ENCODE assay signal across 8 mouse cellular contexts in the genomic region with DNA sequence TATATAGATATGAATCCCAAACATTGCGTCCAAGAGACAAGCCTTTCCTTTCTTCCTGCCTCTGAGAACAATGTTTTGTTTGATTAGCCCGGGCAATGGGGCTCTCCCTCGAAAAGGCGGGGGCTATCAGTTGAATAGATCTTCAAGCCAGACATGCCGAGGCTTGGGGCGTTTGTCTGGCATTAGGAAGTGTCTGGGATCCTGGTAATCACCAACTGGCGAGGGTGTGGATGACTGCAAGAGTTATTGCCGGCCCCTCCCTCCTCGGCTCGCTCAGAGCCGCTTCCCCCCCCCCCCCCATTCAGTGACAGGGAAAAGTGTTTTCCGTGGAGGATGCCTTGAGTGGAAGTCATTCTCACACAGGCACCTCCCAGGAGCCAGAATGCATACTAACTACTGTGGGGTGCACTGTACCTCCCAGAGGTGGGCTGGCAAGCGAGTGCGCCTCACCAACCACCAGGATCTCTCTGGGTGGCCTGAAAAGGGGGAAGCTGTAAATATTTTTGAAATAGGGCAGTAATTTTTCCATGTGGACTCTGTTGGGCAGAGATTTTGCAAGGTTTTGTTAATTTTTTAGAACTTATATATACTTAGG.
DNase-seq lines count a peak whose midpoint lies in the region; ATAC-seq and TF ChIP-seq lines count a peak whose summit lies in the region.

No protein-coding gene starts in this region.

- H3K36me3 ChIP-seq in heart, embryonic 10.5 days: no peaks in the 10 kb centered on the region
- no peaks in the 10 kb centered on the region for H3K36me3 ChIP-seq in midbrain, postnatal 0 days (ENCODE audit: insufficient read depth, low read length)

- peaks cover 9% of the 10 kb centered on the region; the same call in 1 of the 2 replicates for H3K27me3 ChIP-seq in heart, embryonic 10.5 days (ENCODE audit: insufficient read depth, poor library complexity, severe bottlenecking)
- H3K27me3 ChIP-seq in midbrain, postnatal 0 days (ENCODE audit: insufficient read depth, low read length): peaks cover 12% of the 10 kb centered on the region; the same call in 1 of the 2 replicates

- no peaks in the 10 kb centered on the region for H3K9me3 ChIP-seq in heart, embryonic 10.5 days
- no peaks in the 10 kb centered on the region for H3K9me3 ChIP-seq in midbrain, postnatal 0 days (ENCODE audit: low read length)

- TF ChIP-seq CTCF in midbrain, postnatal 0 days (IDR thresholded peaks at IDR 0.05): no peak

- peak overlapping the region; percentile 84 for H3K27ac ChIP-seq in heart, embryonic 10.5 days
- H3K27ac ChIP-seq in midbrain, postnatal 0 days (ENCODE audit: low read depth, low read length): no peak overlapping the region

- no peak overlapping the region for H3K9ac ChIP-seq in midbrain, postnatal 0 days (replicated peaks; ENCODE audit: low read length, poor library complexity, severe bottlenecking)

- H3K4me2 ChIP-seq in midbrain, postnatal 0 days (ENCODE audit: low read depth, low read length, poor library complexity, severe bottlenecking): peak overlapping the region; percentile 49

- peak; percentile 67 for DNase-seq in 3134 (ENCODE audit: extremely low read depth, insufficient read length, low spot score)
- peak; percentile 64 for DNase-seq in R1 (ENCODE audit: low read depth, low spot score)
- peak; percentile 74 for DNase-seq in heart, embryonic 10.5 days (ENCODE audit: low spot score)
- peak; percentile 42 to 50 for DNase-seq in kidney, postnatal 4 days
- DNase-seq in midbrain, postnatal 0 days (ENCODE audit: low spot score): no peak
- DNase-seq in right cerebral cortex, postnatal 4 days: no peak
- no peak for DNase-seq in layer of hippocampus, adult 9-11 months
- DNase-seq in layer of hippocampus, adult 18-20 months (ENCODE audit: low spot score in 2 of 2): no peak

- H3K4me1 ChIP-seq in heart, embryonic 10.5 days: peaks cover 10% of the 10 kb centered on the region; the same call in 1 of the 2 replicates
- H3K4me1 ChIP-seq in midbrain, postnatal 0 days (ENCODE audit: insufficient read depth, low read length): no peaks in the 10 kb centered on the region

- WGBS in heart, embryonic 10.5 days: 5% methylated on average over 14 of the region's 14 CpGs
- WGBS in midbrain, postnatal 0 days: 12% methylated on average over 13 of the region's 14 CpGs

- no peak for ATAC-seq in midbrain, postnatal 0 days (ENCODE audit: low FRiP score)

- peak overlapping the region; percentile 60 for H3K4me3 ChIP-seq in heart, embryonic 10.5 days
- H3K4me3 ChIP-seq in midbrain, postnatal 0 days (ENCODE audit: low read depth, low read length): peak overlapping the region; percentile 18

Comparison
In these comparisons a context has a peak if more than half of its experiments do, and no peak if none do; other contexts are left out.
1. DNase-seq: peak in 3134 (single experiment), R1 (single experiment), heart, embryonic 10.5 days (single experiment) and kidney, postnatal 4 days (2 of 2); none in midbrain, postnatal 0 days (single experiment), right cerebral cortex, postnatal 4 days (single experiment), layer of hippocampus, adult 9-11 months (single experiment) and layer of hippocampus, adult 18-20 months (0 of 2).